Mouse (Mus musculus): ENCODE measurements around the gene Rpl23a. TPM values are rescaled to one million over a fixed set of nuclear protein-coding genes. Genes with fewer than 3 reads are reported as not detected.

Rpl23a gene
- total RNA-seq, 2 experiments from 2014 or later: 4,325 to 5,735 TPM

DNA sequence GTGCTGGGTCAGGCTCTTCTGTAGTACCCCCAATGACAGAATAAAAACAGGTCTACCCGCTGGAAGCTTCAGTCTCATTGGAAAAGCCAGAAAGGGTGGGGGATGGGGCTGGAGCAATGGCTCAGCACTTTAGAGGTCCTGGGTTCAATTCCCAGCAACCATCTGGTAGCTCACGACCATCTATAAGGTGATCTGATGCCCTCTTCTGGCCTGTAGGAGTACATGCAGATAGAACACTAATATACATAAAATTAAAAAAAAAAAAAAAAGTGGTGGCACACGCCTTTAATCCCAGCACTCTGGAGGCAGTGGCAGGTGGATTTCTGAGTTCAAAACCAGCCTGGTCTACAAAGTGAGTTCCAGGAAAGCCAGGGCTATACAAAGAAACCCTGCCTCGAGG, 12.1 kb downstream of the Rpl23a start:
- no peak for ATAC-seq (replicated peaks; ENCODE audit: low FRiP score, low TSS enrichment, poor library complexity, severe bottlenecking)

DNA sequence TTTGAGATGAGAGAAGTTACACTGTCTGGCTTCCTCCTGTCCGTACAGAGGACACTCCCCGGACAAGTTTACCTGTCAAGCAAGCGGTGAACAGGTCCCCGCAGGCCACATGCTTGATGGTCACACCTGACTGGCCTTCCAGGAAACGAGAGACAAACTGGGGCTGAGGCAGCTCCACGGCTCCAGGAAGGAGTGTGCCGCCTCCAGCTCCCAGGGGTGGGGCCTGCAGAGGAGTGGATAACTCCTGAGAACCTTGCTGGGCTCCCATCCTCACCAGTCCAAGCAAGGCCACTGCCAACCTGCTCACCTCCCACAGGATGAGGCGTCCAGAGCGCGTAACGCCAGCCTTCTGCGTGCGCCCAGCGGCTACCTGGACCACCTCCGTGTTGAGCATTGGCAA, 13.1 kb downstream of the Rpl23a start:
- no peak for ATAC-seq (replicated peaks; ENCODE audit: low FRiP score, low TSS enrichment, poor library complexity, severe bottlenecking)

DNA sequence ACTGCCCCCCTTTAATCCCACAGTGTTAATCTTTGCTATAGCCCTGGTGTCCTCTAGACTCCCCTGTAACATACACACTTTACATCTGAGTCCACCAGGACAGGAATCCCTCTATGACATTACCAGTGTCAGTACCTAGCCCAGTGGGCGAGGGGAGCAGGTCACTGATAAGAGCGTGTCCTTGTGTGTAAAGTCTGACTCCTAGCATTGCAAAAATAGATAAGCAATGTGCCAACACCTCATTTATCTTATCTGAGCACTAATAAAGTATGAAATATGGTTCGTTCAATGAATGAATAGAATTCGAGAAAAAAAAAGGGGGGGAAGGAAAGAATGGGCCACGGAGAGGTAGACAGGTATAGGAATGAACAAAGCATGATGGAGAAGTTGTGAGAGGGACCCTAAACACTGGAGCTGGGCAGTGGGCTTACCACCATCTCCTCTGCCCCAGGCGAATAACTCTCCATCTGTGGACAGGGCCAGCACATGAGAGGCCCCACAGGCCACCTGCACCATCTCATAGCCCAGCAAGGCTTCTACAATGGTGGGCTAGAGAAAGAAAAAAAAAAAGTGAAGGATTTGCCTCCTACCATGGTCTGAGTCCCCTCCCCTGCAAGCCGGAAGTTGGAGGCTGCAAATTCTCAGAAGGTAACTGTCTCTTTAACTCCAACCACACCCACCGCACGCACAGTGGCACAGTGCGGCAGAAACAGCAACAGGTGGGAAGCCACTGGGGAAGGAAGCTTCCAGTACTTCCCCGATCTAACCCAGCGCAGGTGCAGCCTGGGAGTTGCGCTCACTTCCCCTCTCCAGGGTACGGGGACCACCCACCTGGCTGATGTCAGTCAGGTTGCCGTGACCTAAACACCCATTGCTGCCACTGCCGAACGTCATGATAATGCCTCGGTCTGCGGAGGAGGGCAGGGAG, 14.6 kb downstream of the Rpl23a start:
- peak; percentile 51 for ATAC-seq (replicated peaks; ENCODE audit: low FRiP score, low TSS enrichment, poor library complexity, severe bottlenecking)

DNA sequence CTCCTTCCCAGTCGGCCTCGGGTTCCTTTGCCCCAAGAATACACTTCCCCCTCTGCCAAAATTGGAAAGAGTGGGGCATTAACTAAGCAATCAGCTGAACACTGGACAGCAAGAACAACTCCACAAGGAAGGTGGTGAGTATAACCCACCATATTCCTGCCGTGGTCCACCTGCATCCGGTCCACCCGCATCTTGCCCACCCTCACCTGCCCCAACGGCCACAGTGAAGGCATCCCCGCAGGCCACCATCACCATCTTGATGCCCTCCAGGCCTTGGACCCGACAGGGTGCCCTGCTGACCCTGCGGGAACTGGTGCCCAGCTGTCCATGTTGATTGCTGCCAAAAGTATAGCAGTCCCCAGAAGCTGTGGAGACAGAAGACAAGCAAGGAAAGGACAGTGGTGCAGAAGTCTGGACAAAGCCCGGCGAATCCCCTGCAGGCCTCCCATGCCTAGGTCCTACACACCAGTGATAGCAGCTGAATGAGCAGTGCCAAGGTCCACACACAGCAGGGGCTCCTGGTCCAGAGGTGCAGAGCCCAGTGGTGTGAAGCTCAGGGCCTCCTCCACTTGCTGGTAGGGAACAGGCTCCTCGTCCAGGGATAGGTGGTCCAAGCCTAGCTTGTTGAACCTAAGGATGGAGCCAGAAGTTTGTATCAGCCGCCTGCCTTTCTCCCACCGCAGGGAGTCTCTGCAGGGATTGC, 16.0 kb downstream of the Rpl23a start:
- ATAC-seq (replicated peaks; ENCODE audit: low FRiP score, low TSS enrichment, poor library complexity, severe bottlenecking): no peak

DNA sequence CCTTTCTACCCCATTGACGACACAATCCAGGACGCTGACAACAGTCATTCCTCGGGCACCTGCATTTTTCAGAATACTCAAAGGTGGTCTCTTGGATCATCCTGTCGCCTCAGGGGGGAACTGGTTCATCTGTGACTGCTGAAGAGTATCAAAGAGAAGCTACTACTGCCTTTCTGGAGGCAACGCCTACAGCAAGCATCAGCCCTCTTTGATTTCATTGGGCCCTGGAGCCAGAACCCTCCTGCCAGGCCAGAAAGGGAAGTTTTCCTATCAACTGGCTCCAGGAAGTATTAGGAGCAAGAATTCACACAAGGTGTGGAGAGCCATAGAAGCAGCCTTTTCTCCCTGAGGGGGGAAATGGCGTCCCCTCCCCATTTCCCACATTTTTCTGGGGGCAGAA, 16.7 kb downstream of the Rpl23a start:
- ATAC-seq (replicated peaks; ENCODE audit: low FRiP score, low TSS enrichment, poor library complexity, severe bottlenecking): no peak

DNA sequence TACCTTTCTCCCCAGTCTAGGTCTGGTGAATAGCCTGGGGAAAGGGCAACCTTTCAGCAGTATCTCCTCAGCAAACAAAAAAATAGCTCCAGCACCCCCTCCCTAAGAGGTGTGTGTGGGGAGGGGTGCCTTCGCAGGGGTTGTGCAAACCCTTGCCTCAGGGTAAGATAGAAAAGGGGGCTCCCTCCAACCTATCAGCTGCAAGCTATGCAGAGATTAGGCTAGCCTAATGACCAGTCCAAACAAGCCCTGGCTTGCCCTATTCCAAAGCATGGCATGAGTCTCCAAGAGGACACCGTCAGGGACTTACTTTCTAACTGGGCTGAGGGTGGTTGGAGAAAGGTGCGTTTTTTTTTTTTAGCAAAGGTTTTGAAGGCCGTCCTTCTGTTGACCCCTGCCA, 17.2 kb downstream of the Rpl23a start:
- no peak for ATAC-seq (replicated peaks; ENCODE audit: low FRiP score, low TSS enrichment, poor library complexity, severe bottlenecking)

DNA sequence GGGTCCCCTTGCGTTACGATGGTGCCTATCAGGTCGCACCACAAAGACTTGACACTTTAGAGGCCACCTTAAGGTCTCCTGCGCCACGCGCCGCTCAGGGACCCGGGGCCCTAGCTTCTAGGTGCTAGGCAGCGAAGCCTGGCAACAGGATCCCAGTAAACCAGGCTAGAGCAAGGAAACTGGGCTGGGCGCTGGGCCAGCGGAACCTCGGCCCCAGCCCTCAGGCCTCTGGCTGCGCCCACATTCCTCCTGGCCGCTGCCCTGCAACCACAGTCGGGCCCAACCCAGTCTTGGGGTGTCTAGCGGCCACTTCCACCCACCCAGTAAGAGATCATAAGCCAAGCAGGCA, 17.6 kb downstream of the Rpl23a start:
- ATAC-seq (replicated peaks; ENCODE audit: low FRiP score, low TSS enrichment, poor library complexity, severe bottlenecking): peak; percentile 31

DNA sequence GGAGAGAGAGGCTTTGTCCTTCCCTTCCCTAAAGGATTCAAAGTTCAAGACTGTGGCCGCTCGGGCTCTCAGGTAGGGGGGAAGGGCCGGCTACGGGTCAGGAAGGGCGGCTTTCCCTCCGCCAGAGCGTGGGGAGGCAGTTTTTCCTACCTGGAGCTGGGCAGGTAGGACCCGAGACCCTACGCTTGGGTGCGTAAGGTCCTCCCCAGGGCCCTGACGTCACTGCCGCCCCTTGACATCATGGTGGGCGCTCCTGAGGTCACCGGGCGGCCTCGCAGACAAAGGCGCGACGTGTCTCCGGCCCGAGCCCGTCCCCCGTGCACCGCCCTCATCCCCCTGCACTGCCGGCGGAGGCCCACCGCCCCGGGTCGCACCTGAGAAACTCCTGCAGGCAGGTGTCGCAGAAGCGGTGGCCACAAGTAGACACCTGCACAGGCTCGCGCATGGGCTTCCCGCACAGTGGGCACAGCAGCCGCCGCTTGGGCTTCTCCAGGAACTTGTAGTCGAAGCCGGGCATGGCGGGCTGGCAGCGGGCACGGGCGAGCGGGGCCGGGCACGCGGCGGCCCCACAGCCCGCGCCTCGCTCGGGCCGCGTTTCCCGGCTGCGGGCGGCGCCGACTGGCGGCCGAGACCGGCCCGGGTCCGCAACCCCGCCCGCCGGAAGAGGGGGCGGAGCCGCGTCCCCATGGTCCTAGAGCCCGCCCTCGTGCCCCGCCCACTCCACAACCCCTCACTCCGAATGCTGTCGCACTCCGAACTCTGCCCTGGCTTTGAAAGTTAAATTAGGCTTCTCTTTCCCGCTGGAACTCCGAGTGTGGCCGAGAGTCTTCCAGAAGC, 18.2 kb downstream of the Rpl23a start, which contains the start of gene Traf4:
TSS of gene Traf4 (minus strand) at position 666 of the 837 bp plus-strand sequence.
- ATAC-seq (replicated peaks; ENCODE audit: low FRiP score, low TSS enrichment, poor library complexity, severe bottlenecking): peak; percentile 5; the same call in 1 of the 2 replicates

DNA sequence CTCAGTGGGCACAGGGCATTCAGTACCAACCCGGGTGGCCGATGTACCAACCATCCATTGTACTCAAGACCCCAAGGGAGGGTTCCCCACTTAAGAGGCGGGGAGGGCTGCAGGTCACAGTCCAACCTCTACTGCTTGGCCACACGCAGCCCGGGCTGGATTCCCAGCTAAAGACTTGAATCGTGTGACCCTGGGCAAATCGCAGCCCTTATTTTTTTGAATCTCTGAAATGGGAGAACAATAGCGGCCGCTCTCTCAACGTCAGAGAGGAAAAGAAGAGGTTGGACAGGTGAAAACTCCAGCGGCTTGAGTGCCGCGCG, 18.8 kb downstream of the Rpl23a start:
- ATAC-seq (replicated peaks; ENCODE audit: low FRiP score, low TSS enrichment, poor library complexity, severe bottlenecking): no peak

DNA sequence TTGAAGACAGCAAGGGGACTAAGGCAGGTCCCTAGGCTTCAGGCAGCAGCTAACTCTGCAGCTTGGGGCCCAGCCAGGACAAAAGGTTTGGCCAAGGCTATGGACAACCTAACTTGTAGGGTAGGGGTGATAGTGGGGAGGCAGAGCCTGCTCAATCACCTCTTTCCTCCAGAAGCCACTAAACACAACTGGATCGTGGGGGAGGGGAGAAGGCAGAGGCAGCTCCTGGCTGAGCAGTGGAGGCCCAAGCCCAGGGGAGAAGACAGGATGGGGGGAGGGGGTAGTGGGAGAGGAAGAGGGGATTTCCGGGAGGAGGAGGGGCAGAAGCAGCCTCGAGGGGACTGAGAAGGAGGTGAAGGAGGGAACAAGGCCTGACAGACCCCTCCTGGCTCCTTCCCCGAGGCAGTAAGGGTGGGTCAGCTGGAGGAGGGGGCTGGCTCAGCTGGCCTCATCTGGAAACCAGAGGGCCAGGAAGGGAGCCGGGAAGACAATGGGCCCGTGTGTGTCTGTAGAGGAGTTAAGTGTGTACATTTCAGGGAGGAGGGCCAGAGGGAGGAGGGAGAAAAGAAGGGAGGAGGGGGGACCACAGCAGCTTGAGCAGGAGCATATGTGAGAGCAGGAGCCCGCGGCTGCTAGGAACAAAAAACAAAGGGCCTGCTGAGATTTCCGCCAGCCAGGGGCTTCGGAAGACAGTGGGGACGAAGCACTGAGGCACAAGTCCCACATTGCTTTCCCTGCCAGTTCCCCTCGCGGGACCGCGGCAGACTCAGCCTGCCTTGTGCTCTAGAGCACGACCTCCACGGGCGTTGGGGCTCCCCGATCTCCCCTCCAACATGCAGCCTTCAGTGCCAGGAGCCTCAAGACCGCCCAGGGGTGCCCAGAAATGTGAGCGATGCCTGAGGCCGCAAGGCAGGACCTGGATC, 19.4 kb downstream of the Rpl23a start:
- no peak for ATAC-seq (replicated peaks; ENCODE audit: low FRiP score, low TSS enrichment, poor library complexity, severe bottlenecking)

DNA sequence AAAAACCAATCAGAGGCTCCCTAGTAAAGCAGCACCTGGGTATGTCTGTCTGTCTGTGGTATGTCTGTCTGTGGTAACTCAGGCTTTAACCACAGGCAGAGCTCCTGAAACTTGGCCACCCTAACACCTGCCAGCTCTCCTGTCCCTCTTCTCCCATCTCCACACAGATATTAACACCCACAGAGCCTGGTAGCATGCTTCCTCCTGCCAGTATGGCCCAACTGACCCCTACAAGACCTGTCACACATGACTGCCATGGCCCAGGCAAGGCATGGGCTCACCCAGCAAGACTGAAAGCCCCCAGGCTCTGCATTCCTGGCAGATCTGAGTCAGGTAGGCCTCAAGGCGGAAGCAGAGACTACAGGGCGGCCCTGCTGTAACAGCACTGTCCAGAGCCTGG, 20.3 kb downstream of the Rpl23a start:
- no peak for ATAC-seq (replicated peaks; ENCODE audit: low FRiP score, low TSS enrichment, poor library complexity, severe bottlenecking)

DNA sequence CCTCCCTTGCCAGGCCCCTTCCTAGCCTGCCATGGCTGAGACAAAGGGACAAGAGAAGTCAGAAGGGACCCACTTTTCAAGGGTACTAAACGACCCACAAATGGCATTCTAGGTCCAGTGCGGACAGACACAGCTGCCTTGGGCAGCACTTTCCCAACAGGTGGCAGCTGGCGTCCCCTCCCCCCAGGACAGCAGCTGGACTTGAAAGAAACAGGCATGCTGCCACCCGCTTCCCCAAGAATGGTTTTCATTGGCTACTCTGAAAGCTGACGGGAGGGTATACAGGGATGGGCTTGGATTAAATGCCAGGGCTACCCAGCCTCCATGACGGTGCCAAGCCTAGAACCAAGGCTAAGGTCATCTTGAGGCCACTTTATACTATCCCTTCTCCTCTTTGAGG, 20.9 kb downstream of the Rpl23a start:
- no peak for ATAC-seq (replicated peaks; ENCODE audit: low FRiP score, low TSS enrichment, poor library complexity, severe bottlenecking)

DNA sequence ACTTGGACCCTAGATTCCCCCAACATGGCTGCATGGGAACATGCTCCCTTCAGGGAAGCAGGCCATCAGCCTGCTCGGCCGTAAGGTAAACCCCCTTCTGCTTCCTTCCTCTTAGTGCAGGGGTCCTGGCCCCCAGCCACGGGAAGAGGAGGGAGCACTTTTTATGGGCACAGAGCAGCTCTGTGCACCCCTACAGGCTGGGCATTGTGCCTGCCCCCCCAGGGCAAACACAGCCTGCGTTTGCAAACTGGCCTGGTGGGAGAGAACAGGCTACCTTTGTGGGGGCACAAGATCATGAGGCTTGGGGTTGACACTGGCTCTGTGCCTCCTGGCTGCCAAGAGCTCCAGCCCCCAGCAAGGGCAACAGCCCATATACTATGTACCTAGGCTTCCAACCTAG, 21.4 kb downstream of the Rpl23a start:
- ATAC-seq (replicated peaks; ENCODE audit: low FRiP score, low TSS enrichment, poor library complexity, severe bottlenecking): no peak

DNA sequence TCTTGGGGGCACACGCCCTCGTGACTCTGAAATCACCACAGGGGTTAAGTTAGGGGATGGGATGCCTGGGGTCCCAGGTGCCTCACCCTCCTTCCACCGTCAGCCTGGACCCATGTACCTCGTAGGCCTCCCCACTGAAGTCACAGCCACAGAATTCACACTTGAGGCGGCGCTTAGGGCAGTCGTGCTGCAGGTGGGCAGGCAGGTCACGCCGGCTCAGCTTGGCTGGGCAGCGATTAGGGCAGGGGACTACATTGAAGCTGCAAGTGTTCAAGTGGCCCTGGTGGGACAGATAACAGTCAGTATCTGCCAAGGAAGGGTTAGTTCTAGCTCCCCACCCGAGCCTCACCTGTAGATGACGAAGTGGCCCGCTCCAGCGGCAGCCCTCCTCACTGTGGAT, 22.2 kb downstream of the Rpl23a start:
- no peak for ATAC-seq (replicated peaks; ENCODE audit: low FRiP score, low TSS enrichment, poor library complexity, severe bottlenecking)

DNA sequence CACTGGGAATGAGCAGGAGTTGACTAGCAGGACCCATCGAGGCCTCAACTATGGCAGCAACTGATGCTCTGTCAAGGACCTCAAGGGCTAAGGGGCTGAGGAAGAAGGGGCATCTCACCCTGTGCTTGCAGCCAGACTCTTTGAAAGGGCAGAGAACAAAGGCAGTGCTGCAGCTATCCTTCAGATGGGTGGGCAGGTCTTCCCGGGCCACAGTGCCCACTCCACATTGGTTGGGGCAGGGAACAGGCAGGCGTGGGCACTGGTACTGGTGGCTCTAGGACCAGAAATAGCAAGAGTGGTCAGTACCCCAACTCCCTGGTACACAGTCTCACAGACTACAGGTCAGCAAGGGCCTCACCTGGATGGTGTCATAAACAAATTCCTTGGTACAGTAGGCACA, 22.7 kb downstream of the Rpl23a start:
- no peak for ATAC-seq (replicated peaks; ENCODE audit: low FRiP score, low TSS enrichment, poor library complexity, severe bottlenecking)

DNA sequence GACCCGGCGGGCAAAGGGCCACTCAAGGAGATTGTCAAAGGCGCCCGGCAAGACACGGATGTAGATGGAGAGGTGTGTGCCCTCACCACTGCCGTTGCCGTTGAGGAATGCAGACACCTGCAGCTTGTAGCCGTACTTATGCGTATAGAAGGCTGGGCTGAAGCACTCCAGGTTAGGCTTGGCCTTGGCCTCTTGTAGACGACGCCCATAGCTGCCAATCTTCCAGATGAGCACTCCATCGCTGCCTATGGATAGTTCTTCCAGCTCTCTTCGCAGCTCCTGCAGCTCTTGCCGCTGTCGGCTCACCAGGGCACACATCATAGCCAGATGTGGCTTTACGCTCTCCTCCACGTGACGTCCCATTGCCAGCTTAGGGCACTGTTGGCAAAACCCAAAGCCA, 23.2 kb downstream of the Rpl23a start:
- ATAC-seq (replicated peaks; ENCODE audit: low FRiP score, low TSS enrichment, poor library complexity, severe bottlenecking): no peak

DNA sequence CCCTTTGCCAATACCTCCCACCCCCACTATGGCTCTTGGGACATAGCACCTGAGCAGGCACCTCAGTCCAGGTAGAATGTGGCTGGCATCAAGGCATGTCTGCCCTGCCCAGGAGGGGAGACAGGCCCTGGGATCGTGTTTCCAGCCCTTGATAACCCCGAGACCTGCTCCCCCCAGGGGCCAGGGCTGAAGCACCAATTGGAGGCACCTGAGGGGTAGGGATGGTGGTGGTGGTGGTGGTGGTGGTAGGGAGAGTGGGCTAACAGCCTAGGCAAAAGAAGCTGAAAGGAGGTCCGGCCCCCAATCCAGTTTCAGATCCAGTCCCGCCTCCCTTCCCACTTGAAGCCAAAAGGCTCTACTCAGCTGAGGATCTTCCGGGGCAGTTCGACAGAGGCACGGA, 23.8 kb downstream of the Rpl23a start:
- ATAC-seq (replicated peaks; ENCODE audit: low FRiP score, low TSS enrichment, poor library complexity, severe bottlenecking): no peak

DNA sequence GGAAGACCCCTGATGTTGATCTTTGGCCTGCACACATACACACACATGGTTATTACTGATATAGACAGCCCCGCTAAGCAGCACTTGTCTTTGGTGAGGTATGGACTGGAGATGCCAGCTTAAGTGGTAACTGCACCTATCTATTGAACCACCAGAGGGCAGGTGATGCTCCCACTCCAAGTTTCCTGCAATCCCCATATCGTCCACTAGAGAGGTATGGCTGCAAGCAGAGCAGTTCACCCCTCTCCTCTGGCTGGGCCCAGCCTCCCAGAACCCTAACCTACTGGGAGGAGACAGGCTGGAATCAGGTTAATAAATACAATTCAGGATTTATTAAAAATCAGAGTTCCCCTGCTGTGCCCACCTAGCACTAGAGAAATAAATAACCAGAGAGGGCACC, 24.3 kb downstream of the Rpl23a start:
- ATAC-seq (replicated peaks; ENCODE audit: low FRiP score, low TSS enrichment, poor library complexity, severe bottlenecking): peak; percentile 83

DNA sequence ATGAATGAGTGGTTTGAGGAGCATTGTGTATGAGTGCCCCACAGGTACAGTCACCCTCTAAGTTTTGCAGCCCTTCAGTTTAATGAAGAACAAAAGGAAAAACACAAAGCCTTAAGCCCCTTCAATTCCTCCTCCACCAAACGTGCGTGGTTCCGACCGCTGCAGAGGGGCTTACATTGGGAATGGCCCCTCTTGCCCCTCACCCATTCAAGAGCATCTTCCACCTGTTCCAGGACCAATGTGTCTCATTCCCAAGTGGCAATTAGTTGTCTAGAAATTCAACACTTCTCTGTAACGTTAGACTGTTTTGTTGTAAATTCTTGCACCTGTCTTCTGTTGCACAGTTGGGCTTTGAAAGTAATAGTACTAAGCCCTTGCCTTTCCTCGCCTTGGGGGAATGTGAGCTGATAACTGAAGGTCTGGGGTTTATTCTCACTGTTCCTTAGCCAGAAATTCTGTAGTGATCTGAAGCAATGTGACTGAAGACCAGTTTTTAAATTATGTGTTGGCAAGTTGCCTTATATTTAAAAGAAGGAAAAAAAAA, 27.2 kb downstream of the Rpl23a start:
- ATAC-seq (replicated peaks; ENCODE audit: low FRiP score, low TSS enrichment, poor library complexity, severe bottlenecking): no peak
